Mouse (Mus musculus): ENCODE results near the gene Cldn14.
"Not testable (repeated sequence)": the region's sequence is repeated elsewhere in the genome, so short reads cannot be mapped to it uniquely, and the experiment has no call there.

Cldn14 gene

DNA sequence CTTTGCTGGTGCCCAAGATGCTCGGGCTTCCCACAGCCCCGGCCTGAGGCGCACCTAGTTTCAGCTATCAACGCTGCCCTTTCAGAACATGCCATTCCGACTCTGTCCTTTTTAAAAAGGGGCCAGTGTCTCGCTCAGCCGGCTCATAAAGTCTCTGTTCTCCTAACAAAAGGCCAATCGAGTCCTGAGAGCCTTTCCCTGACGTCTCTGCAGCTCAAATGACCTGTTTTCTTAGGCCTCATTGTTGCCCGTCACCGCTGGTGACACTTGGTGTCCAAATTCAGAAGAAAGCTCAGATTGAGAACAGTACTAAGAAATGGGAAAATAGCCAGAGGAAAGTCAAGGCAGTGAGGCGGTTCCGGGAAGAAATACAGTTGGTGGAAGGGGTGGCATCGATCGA is at the start of gene Cldn14:
TSS of gene Cldn14 (minus strand) at position 101 of the 400 bp plus-strand sequence.
- DNase-seq (ENCODE audit: low read depth) = no peak

GRCm38 (mm10) chr16:94055576-94055975 is 46.9 kb upstream of the Cldn14 start:
- no peak for DNase-seq (ENCODE audit: low read depth)

GRCm38 (mm10) chr16:94055176-94055575 is 46.5 kb upstream of the Cldn14 start:
- DNase-seq (ENCODE audit: low read depth) = no peak

GRCm38 (mm10) chr16:94050368-94050767 is 41.7 kb upstream of the Cldn14 start:
- DNase-seq (ENCODE audit: low read depth) = no peak

- DNase-seq (ENCODE audit: low read depth) = no peak
These were observed 36.4 kb upstream of the Cldn14 start for GRCm38 (mm10) chr16:94044996-94045395.

- no peak for DNase-seq (ENCODE audit: low read depth)
These were observed 35.2 kb upstream of the Cldn14 start for GRCm38 (mm10) chr16:94043797-94044196.

DNA sequence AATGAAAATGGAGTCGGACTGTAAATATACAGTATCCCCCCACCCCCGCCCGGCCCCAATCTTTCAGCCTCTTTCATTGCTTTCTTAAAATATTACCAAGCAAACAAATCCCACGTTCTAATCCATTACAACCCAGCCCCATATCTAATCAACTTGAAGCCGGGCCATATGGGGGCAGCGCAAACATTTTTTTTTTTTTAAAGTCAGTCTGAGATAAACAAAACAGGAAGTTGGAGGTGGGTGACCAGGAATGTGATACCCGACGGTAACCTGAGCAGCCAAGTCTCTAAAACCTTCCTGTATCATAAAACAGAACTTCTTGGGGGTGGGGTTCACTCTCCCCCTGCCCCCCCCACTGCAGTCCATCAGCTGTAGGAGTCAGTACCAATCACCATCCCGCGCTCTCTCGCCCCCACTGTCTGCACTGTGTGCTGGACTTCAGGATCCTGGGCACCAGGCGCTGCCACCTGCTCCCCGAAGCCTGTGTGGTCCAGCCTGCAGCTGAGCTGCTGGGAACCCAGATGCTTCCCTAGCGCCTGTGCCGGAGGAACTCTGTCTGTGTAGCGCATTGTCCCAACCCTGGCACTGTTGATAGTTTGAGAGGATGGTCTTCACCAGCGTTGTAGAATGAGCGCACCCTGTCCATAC is 32.6 kb upstream of the Cldn14 start:
- no peak for DNase-seq (ENCODE audit: low read depth)

DNA sequence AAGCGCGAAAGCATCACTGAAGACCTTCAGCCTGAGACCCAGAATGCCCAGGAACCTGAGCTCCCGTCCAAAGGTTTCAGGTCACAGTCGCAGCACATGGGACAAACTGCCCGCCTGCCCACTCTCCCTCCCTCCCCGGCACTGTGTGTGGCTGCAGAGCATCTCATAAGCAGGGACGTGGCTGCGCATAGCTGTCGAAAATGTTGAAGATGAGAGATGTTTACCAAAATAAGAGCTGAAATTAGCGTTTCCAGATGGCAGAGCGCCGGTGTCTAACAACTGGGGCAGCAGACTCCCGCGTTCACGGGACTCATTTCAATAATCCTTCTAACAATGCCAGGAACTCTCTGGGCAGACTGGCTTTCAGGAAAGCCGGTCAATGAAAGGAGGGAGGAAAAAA is 31.8 kb upstream of the Cldn14 start:
- no peak for DNase-seq (ENCODE audit: low read depth)

DNA sequence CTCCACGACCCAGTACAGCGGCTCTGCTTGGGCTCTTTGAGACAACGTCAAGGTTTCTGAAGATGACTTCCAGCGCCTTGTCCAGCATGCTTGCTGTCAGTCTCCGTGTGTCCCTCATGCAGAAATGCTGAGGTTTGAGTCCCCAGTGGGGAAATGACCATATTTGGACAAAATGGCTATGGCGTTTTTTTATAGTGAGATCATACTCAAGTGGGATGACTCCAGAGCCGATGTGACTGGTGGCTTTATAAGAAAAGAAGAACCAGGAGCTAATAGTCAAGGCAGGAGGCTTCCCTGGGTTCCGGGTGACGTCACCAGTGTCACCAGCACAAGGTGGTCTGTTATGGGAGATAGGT is 30.3 kb upstream of the Cldn14 start:
- no peak for DNase-seq (ENCODE audit: low read depth)

DNA sequence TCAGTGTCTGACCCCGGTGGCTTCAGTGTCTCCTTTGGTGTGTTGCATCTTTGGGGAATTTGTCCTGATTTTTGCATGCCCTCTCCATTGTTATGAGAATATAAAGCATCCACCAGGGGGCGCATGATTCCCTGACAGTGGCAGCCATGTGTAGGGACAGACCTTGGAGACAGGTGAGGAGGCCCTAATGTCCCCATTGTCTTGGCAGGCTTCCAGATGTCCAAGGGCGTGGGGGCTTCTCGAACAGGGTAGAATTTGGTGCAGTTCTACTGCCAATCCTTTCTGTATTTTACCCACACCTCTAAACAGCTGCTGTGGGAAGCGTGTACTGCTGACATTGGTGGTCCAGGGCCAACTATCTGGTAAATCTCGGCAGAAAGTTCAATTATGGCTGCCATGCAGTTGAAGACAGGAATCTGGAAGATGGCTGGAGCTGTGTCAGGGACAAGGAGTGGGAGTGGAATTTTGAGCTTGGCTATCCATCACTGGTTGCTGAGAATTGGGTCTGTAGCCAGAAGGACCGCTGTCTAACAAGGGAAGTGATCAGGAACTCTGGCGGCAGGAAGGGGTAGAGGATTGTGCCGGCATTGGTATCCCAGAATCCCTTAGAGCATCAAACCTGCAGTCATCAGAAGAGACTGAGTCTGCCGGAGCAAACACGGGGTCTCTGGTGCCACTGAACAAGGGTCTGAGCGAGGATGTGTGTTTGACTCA is 29.8 kb upstream of the Cldn14 start:
- peak; percentile 42 for DNase-seq (ENCODE audit: low read depth)

- no peak for DNase-seq (ENCODE audit: low read depth)
These were observed 28.6 kb upstream of the Cldn14 start for GRCm38 (mm10) chr16:94037280-94037679.

- DNase-seq (ENCODE audit: low read depth) = no peak
These were observed 25.5 kb upstream of the Cldn14 start for GRCm38 (mm10) chr16:94034152-94034551.

- DNase-seq (ENCODE audit: low read depth) = no peak
These were observed 23.6 kb upstream of the Cldn14 start for GRCm38 (mm10) chr16:94032270-94032669.

DNA sequence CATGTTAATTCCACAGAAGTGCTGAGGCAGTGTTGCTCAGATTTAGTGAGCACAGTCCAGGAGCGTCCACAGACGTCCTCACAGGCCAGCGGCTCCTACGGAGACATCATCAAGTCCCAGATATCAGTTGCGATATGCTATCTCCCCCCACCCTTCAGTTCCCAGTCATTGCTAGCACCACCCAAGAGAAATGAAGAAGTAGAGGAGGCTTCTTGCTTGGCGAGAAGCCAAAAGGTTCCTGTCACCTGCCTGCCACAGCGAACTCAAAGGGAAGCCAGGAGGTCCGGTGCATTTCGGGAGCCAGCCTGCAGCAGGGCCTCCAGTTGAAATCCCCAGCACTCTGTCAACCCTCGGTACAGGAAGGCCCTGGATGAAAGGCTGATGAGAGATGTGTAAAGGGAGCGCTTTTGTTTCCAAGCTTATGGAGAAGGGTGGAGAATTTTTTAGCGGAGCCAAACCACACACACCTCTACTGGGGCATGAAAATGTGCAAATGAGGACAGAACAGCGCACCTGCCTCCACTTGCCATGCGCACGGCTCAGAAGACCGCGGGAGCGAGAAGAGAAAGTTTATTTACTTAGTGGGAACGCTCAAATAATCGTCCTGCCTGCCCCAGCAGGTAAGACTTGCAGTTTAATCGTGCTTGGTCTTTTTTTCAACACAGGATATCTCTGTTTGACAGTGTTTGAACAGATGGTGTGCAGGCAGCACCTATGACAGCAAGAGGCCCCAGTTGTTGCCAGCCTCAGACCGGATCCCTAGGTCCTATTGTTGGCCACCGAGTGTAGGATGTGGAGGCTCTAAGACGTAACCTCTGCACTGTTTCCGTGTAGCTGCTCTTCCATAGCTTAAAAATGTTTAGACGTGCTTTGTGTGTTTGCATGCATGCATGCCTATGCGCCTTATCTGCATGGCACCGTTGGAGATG is 15.0 kb upstream of the Cldn14 start:
- DNase-seq (ENCODE audit: low read depth) = no peak

GRCm38 (mm10) chr16:94019725-94020124 is 11.1 kb upstream of the Cldn14 start:
- not testable (repeated sequence) for DNase-seq (ENCODE audit: low read depth)

DNA sequence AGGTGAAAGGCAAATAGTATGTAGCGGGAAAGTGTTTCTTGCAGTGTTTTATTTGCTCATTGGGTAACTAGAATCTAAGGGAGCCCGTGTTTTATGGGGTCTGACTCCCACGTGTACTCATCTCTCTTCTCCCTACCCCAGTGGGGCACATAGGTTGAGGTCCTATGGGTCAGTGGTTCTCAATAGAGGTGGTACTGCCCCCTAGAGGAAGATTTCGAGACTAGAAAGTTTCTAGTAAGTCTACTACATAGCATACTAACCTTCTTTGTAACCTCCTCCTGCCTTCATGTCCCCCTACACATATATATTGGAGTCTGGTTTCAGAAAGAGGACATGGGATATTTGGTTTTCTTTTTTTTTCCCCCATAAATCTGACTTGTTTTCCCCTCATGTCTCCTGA is 9.3 kb upstream of the Cldn14 start:
- no peak for DNase-seq (ENCODE audit: low read depth)

- DNase-seq (ENCODE audit: low read depth) = no peak
These were observed 6.0 kb upstream of the Cldn14 start for GRCm38 (mm10) chr16:94014489-94015096.

DNA sequence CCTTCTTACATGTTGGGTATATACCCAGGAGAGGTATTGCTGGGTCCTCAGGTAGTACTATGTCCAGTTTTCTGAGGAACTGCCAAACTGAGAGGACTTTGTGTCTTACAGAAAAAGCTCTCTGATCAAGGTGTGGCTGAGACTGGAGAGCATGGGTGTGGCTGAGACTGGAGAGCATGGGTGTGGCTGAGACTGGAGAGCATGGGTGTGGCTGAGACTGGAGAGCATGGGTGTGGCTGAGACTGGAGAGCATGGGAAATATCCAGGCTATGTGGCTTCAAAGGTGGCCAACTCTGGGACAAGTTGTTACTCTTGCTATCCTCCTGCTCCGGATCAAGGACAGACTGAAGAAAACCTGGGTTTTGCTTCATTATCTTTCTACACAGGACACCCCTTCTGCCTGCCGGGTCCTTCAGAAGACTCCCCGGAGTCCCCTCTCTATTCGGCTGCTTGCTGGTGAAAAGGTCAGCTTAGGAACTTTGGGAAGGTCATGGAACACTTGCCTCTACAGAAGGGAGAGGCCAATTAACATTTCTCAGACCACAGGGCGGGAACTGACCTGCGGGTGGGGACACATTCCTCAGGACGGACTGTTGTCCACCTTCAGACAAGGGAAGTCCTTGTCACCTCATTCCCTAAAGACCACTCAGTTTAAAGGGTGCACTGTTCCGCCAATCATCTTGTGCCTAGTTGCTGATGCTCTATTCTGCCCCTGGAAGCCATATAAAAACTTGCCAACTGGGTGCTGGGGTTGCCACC is 4.9 kb upstream of the Cldn14 start:
- DNase-seq (ENCODE audit: low read depth) = not testable (repeated sequence)

DNA sequence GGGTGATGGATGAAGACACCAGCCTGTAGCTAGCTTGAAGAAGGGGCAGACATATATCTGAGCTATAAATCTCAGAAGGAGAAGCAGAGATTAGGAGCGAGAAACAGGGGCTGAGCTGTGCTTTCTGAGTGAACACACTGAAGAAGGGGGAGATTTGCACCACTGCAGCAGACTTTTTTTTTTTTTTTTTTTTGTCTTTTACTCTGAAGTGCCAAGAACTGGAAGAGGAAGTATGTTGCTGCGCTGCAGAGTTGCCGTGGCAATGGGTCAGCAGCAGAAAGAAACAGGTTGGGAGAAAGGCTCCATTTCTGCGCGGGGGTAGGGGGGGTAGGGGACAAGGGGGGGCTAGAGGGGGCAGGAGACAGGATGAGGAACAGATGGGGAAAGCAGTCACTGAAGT is 2.6 kb upstream of the Cldn14 start:
- DNase-seq (ENCODE audit: low read depth) = no peak

GRCm38 (mm10) chr16:94010633-94011032 is 2.0 kb upstream of the Cldn14 start:
- DNase-seq (ENCODE audit: low read depth) = no peak

DNA sequence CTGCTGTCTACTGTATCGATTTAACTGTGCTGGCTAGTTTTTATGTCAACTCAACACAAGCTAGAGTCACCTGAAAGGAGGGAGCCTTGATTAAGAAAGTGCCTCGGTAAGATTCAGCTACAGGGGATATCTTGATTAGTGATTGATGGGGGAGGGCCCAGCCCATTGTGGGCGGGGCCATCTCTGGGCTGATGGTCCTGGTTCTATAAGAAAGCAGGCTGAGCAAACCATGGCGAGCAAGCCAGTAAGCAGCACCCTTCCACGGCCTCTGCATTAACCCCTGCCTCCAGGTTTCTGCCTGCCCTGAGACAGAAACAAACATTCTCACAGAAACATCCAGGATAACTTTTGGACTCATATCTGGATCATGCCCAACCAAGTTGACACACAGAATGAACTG is 1.5 kb upstream of the Cldn14 start:
- DNase-seq (ENCODE audit: low read depth) = no peak

DNA sequence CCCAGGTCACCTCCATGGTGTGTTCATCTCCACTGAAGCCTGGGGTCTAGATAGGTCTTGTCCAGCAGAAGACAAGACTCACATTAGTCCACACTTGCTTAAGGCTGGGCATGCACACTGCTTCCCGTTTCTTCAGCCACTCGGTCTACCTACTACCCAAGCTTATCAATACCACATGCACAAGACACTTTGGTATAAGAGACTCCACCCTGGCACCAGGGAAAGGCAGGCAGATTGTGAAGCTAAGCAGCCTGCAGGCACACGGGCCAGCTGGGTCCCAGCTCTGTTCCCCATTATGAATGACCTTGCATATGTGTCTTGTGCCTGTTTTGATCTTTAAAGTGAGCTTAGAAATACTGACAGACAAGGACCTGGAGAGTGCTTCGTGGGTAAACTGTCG is 719 bp upstream of the Cldn14 start:
- DNase-seq (ENCODE audit: low read depth) = no peak

All from c-Kit-positive CD71-positive TER-119-negative erythroid progenitor cells, embryonic 14.5 days (primary cell).